ENCODE assay signal across 19 mouse cellular contexts in the genomic region with DNA sequence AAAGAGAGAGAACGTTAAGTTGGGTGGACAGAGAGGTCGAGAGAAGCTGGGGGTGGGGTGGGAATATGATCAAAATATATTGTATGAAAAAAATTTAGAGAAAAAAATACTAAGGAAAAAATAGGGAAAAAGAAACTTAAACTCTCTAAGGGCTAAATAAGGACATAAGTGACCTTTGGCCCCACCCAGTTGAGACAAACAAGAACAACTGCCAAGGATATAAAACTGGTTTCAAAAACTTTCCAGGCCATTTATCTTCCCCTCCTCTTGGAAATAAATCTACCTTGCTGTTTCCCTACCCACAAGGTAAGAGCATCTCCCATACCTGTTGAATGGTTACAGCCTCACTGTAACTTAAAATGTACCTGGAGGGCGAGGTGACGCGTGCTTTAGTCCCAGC. TPM values are rescaled to one million over a fixed set of nuclear protein-coding genes. Genes with fewer than 3 reads are reported as not detected.
A peak's percentile ranks its signal among the peaks of the same experiment; 100 is the strongest.
DNase-seq lines count a peak whose midpoint lies in the region; ATAC-seq and TF ChIP-seq lines count a peak whose summit lies in the region.
"Had no signal": no experiment of that assay in that cellular context is flagged by ENCODE, and none has a peak within 500 bp of the region (broad histone marks: within the 10 kb centered on the region; RNA-seq: fewer than 3 reads in every experiment).

No protein-coding gene starts in this region.

- no peak for TF ChIP-seq CTCF in small intestine, adult 2 months (IDR thresholded peaks at IDR 0.05; ENCODE audit: extremely low read depth, insufficient read length, insufficient replicate concordance, low read depth, low read length)

- H3K4me1 ChIP-seq in liver, embryonic 13.5 days (replicated peaks), result peaks cover 52% of the 10 kb centered on the region
- peaks cover 4% of the 10 kb centered on the region; the same call in 1 of the 2 replicates for H3K4me1 ChIP-seq in small intestine, adult 2 months (ENCODE audit: control insufficient read depth, insufficient read depth, insufficient read length, low read length)

- no peak overlapping the region for H3K4me3 ChIP-seq in liver, embryonic 13.5 days (replicated peaks)
- H3K4me3 ChIP-seq in small intestine, adult 2 months (ENCODE audit: low read depth, low read length), result no peak overlapping the region
- H3K4me3 ChIP-seq: embryonic facial prominence, embryonic 13.5 days; forebrain, embryonic 12.5 days; heart, embryonic 13.5 days; hindbrain, embryonic 12.5 days had no signal

- no peak overlapping the region for H3K4me2 ChIP-seq in liver, embryonic 13.5 days
- H3K4me2 ChIP-seq: embryonic facial prominence, embryonic 13.5 days; forebrain, embryonic 12.5 days; heart, embryonic 13.5 days; hindbrain, embryonic 12.5 days had no signal

- no peaks in the 10 kb centered on the region for H3K9me3 ChIP-seq in liver, embryonic 13.5 days (replicated peaks)
- H3K9me3 ChIP-seq: embryonic facial prominence, embryonic 13.5 days; forebrain, embryonic 12.5 days; heart, embryonic 13.5 days; hindbrain, embryonic 12.5 days had no signal

- H3K27ac ChIP-seq in liver, embryonic 13.5 days, result peak overlapping the region; percentile 26; the same call in 1 of the 2 replicates
- H3K27ac ChIP-seq in small intestine, adult 2 months (ENCODE audit: insufficient read depth, low read depth, low read length), result peak overlapping the region; percentile 56
- H3K27ac ChIP-seq: embryonic facial prominence, embryonic 13.5 days; forebrain, embryonic 12.5 days; heart, embryonic 13.5 days; hindbrain, embryonic 12.5 days had no signal

- 82% methylated on average over 5 of the region's 5 CpGs for WGBS in liver, embryonic 13.5 days (ENCODE audit: insufficient replicate concordance)
- WGBS in small intestine, adult 2 months, result 54% methylated on average over 5 of the region's 5 CpGs

- no peak for ATAC-seq in liver, embryonic 13.5 days (ENCODE audit: low read depth)
- ATAC-seq: forebrain, embryonic 16.5 days had no signal

- no peaks in the 10 kb centered on the region for H3K36me3 ChIP-seq in liver, embryonic 13.5 days
- no peaks in the 10 kb centered on the region for H3K36me3 ChIP-seq in small intestine, adult 2 months (ENCODE audit: control insufficient read depth, insufficient read depth, low read length)
- H3K36me3 ChIP-seq: embryonic facial prominence, embryonic 13.5 days; forebrain, embryonic 12.5 days; heart, embryonic 13.5 days; hindbrain, embryonic 12.5 days had no signal

- no peaks in the 10 kb centered on the region for H3K27me3 ChIP-seq in liver, embryonic 13.5 days
- no peaks in the 10 kb centered on the region for H3K27me3 ChIP-seq in small intestine, adult 2 months (ENCODE audit: control insufficient read depth, insufficient read depth, low read length)
- H3K27me3 ChIP-seq: embryonic facial prominence, embryonic 13.5 days; forebrain, embryonic 12.5 days; heart, embryonic 13.5 days; hindbrain, embryonic 12.5 days had no signal

- no peak for TF ChIP-seq POLR2A in small intestine, adult 2 months (IDR thresholded peaks at IDR 0.05; ENCODE audit: low read depth, low read length)

- peak; percentile 19 for DNase-seq in heart, adult 11 months
- no peak for DNase-seq in heart, postnatal 10 days
- DNase-seq in kidney, adult 9 months, result peak; percentile 78
- no peak for DNase-seq in kidney, adult 11 months
- DNase-seq in liver, embryonic 13.5 days, result no peak
- DNase-seq in liver, result no peak
- DNase-seq in left cerebral cortex, adult 11 months (ENCODE audit: low spot score), result no peak
- DNase-seq: adrenal gland, postnatal 14 days; cerebellum, adult 18-20 months; cerebellum, adult 9-11 months; cerebellum, postnatal 36 days; gastrocnemius, postnatal 25 days; heart, postnatal 4 days had no signal

- H3K9ac ChIP-seq in liver, embryonic 13.5 days, result no peak overlapping the region
- H3K9ac ChIP-seq: embryonic facial prominence, embryonic 13.5 days; forebrain, embryonic 12.5 days; heart, embryonic 13.5 days; hindbrain, embryonic 12.5 days had no signal

- intact Hi-C loops in heart, postnatal 10 days (cut with DNase I), result no loop called here

RNA-seq across cellular contexts. Expression of a gene that starts 2.9 kb away (rescaled TPM):
- 10 to 100 TPM in 1 of 2 experiments, 1 to 10 TPM in 1; 9.0 to 10.4 TPM for total RNA-seq in heart, postnatal 10 days (2021)
- polyA plus RNA-seq in liver, embryonic 13.5 days (2015; fragmentation: Nextera tagmentation; extraction: Ambion mirVana), result 11.3 and 11.6 TPM in 2 replicates
- polyA plus RNA-seq in small intestine, adult 2 months (2012; rRNA removed), result 0.08 and 0.30 TPM in 2 replicates

Comparison
In these comparisons a context has a peak if more than half of its experiments do, and no peak if none do; other contexts are left out.
1. DNase-seq: peak in heart, adult 11 months (single experiment) and kidney, adult 9 months (single experiment); none in heart, postnatal 10 days (0 of 2), kidney, adult 11 months (single experiment), liver, embryonic 13.5 days (single experiment), liver (single experiment) and left cerebral cortex, adult 11 months (single experiment).